Mouse (Mus musculus): ENCODE data around the gene Slc4a10. TPM values are rescaled to one million over a fixed set of nuclear protein-coding genes. Genes with fewer than 3 reads are reported as not detected.
"Not testable (repeated sequence)": the region's sequence is repeated elsewhere in the genome, so short reads cannot be mapped to it uniquely, and the experiment has no call there.

Slc4a10 gene
- polyA plus RNA-seq (2017; shearing (Covaris generic)), result 1 to 10 TPM; 1.3 to 1.7 TPM

DNA sequence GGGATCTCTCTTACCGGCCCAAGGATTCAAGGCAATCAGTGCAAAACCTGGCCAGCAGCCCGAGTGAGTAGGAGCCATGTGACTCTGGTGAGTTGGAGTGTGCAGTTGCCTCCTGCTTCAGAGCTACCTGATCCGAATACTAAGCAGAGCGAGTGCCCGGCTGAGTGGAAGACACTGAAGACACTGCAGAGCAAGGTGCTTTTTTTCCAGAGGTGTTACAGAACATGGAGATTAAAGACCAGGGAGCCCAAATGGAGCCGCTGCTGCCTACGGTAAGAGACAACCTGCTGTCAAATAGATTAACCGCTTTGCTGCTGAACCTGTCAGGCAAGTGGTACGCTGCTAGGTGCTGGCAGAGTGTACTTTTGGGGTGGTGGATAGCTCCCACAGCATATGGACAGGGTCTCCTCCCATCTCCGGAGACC is at the start of gene Slc4a10:
TSS of gene Slc4a10 (plus strand) at position 42 of the 425 bp plus-strand sequence.
- ATAC-seq, result no peak

DNA sequence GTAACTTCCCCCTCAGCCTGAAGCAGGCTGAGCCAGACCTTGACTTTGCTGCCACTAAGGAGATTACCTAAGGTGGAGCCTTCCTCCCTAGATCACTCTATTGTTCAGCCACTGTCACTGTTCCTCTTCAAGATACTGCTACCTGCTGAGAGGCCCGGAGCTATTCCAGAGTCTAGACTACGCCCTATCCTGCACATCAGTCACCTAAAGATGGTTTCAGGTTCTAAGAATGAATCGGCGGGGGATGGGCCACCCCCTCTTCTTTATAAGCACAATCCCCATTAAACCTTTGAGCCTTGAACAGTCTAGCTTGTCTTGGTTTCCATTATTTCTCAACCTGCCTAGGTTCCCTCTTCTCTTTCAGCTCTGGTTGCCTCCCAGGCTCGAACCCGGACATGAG is 45.0 kb upstream of the Slc4a10 start:
- not testable (repeated sequence) for ATAC-seq

DNA sequence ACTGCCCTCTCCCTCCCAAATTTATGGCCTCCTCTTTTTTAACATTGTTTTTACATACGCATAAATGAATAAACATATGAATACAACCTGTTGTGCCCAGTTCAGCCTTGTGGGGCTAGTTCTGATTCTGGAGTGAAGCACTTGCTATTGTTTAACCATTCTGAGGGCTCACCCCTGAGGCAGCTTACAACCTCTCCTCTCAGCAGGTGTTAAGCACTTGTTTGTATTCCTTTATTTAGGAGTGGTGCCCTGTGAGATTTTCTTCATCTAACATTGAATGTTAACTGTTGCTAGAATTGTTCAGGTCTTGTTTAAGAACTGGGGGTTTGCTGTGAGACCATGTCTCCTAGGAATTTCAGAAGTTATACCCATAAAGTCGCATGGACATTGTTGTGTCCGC is 28.1 kb upstream of the Slc4a10 start:
- no peak for ATAC-seq

DNA sequence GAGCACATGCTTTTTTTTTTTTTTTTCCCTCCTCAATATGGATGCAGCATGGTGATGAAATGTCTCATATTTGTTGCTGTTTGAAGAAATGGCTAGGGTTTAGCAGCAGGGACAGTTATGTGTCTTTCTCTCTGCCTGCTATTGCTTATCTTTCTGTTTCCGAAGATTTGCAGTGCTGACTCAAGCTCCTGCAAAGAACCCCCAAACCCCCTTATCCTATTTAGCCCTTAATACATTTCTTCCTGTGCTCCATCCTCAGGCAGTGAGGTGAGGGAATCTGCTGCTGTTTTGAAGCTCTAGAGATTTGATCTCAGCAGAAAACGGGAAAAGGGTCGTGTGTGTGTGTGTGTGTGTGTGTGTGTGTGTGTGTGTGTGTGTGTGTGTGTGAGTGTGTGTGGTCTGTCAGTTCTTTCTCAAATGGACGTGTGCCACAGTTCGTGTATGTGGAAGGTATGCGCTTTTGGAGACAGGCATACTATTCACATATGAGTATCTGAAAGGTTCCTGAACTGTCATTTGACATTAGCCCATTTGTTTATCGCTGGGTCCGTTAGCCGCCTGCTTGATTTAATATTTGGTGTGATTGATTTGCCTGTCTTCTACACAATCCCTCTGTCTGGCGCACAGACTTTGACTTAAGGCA is 720 bp downstream of the Slc4a10 start:
- no peak for ATAC-seq

DNA sequence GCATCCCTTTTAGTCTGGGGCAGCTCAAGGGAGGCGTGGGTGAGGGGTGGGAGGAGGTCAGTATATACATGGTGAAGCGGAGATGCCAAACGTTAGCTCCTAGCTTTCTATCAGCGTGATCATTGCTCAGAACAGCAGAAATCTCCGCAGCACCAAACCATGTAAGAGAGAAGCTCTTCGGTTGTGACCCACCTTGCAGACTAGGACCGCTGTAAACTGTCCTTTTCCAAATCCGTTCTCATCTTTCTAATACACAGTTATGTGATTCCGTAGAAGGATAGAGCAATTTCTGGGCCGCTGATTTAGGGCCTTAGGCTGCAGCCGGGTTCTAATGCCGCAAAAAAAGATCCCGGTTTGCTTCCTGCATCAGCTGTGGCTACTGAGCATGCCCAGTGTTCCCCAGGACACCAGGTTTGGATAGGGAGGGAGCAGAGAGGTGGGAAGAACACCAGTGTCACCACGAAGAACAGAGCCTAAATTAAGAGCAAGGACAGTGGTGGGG is 1.3 kb downstream of the Slc4a10 start:
- no peak for ATAC-seq

DNA sequence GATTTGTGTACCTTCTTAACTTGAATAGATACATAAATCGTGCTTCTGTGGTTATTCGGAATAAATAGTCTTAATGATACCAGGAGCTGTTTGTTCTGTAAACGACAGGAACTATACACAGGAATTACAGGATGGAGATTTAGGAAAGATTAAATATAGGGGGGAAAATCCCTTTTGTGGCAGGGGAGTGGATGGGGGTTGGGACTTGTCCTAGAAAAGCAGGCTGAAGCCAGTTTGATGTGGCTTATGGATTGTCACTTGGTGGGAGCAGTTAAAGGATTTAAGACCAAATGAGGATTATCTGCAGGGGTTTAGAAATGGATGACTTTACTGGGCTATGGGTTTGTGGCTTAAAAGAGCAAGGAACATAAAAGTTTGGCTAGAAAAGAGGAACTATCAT is 1.9 kb downstream of the Slc4a10 start:
- ATAC-seq, result no peak

DNA sequence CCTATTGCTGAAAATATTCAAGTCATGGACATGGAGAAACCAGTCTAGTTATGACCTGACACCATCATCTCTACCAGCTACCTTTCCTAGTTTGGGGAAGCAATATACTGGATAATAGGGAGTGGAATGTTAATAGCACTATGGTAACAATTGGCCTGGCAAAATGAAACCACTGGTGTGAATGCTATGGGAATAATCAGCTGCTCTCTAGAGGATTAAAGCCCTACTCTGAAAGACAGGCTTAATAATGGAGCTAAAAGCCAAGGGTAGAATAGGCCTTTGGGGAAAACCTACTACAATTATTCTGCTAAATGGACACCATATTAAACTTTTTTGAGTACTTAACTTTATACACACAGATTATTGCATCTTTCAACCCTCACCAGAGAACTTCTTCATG is 30.2 kb downstream of the Slc4a10 start:
- no peak for ATAC-seq

DNA sequence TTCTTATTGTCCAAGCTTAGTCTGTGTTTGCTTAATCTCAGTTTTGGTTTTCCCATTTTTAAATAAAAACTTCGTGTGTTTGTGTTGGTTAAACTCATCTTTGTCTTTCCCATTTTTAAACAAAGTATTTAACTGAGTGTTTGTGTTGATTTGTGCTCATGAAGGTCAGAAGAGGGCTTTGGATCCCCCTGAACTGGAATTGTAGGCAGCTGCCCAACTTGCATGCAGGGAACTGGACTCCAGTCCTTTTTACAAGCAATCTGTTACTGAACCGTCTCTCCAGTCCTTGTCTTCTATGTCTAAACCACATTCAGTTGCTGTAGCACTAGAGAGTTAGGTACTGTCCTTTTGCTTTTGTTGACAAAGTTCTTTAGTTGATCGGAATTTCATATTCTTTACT is 41.3 kb downstream of the Slc4a10 start:
- ATAC-seq, result no peak

DNA sequence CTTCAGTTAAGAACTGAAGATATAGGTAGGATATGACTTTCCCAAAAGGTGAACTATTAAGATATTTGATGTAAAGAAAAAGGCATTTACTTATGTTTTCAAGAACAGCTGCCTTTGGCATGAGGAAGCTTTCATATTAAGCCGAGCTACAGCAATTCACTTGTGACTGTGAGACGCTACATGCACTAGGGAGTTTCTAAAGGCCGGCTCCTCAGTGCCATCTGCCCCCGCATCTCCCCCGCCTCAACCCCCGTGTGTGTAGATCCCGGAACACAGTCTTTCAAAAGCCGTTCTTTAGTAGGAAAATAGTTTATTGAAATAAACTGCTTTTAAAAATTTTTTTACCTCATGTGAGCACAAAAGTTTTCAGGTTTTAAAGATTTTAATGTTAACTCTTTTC is 42.5 kb downstream of the Slc4a10 start:
- no peak for ATAC-seq

DNA sequence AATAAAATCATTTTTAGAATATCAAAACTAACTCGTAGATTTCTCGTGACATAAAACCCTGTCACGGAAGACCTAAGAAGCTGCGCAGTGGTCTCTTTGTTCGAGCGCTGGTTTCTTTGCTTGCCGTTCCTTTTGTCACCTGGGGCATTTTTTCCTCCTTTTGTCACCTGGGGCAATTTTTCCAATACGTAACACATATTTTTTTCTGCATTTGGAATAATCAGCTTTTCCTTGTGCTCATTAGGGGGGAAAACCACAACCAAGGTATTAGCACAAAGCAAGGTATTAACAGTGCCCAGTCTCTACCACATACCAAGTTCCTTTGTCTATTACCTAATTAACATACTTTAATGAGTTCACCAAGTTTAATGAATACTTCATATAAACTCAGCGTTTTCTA is 42.9 kb downstream of the Slc4a10 start:
- no peak for ATAC-seq

DNA sequence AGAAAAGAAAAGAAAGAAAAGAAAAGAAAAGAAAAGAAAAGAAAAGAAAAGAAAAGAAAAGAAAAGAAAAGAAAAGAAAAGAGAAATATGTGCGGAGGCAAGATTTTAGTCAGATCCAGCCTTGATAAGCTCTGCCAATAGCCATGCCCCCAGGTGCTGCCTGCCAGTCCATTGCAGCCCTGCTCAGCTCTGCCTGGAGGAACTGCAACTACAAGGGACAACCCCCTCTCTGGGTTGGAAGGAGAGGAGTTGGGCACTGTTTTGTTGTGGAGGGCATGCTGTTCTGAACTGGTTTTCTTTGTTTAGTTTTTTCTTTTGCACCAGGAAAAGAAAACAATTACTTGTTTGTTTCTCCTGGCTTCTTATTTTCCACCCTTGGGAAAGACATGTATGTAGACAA is 54.3 kb downstream of the Slc4a10 start:
- no peak for ATAC-seq

DNA sequence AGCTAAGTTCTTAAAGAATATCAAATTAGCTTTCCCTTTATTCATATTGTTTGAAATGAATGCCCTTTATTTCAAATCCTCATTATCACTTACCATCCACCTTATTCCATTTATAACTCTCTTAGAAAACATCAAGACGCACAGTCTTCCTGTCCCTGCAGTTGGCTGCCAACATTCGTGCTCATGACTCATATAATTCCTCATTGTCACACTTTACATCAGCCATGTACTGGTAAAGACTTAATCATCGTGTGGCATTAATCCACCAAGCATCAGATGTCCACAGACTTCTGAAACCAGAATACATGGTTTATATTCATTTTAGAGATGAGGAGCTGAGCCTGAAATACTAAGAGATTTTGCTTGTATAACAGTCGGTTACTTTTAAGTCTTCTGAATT is 69.1 kb downstream of the Slc4a10 start:
- no peak for ATAC-seq

DNA sequence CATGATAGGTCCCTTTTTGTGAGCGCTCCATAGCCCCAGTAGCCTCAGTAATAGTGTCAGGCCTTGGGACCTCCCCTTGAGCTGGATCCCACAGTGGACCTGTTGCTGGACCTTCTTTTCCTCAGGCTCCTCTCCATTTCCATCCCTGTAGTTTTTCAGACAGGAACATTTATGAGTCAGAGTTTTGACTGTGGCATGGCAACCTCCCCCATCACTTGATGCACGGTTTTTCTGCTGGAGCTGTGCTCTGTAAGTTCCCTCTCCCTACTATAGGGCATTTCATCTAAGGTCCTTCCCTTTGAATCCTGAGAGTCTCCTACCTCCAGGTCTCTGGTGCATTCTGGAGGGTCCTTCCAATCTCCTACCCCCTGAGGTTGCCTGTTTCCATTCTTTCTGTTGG is 83.7 kb downstream of the Slc4a10 start:
- ATAC-seq, result no peak

DNA sequence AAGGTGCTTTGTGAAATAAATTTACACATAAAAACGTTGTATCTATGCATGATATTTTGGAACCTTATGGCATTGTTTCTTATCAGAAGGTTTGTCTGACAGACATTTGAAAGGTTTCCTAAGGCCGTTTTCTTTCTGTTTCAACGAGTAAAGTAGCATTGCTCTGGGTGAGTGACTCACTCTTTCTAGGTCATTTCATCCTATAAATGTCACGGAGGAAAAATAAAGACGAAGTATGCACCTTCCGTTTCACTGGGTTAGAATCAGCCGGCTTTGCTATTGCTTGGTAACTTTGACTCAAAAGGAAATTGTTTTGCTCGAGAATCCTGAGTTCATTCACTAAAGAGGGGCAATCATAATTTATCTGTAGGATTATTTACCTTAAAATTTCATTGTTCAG is 88.6 kb downstream of the Slc4a10 start:
- no peak for ATAC-seq

DNA sequence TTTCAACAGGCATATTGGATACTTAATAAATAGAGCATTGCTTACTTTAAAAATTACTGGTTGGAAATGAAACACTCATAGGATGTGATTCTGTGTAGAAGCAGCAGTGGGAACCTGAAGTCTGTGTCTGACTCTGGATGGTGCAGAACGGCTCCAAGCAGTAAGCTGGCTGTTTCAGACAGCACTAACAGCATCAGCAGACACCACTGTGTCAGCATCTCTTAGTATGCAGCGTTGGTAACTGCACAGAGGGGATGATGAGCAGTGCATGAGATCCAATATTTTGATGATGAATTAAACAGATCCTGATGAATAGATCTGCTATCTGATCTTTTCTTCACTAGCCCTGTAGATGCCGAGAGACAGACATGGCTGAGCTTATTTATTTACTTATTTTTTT is 101.4 kb downstream of the Slc4a10 start:
- no peak for ATAC-seq

DNA sequence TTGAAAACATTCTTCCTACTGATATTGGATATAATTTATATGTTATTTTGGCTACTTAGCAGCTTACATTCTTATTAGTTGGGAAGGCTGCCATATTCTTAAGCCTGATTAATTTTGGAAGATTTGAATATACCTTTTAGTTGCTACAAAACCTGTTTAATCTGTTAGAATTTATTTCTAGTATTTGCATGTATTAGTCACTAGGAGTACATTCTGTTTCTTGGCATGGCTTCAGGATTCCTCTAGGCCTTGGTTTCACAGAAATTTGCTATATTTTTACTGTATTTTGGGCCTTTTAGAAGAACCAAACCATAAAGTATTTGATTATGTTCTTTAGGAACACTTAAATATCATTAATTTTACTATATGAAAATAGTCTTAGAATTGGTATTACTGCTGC is 103.2 kb downstream of the Slc4a10 start:
- ATAC-seq, result no peak

DNA sequence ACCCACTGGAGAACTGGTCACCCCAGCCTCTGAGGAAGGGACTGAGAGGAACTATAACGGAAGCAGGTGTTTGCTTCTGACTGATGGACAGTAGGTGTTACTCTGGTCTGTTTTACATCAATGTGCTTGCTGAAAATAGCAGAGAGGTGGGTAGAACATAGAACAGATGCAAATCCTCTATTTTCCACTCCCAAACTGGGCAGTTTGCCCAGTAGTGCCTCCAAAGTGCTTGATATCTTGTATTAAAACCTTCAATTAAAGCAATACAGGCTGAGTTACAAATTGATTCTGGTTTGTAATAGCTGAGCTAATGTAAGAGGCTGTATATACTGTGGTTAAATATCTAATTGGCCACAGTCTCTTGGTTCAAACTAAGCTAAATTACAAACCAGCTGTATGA is 104.6 kb downstream of the Slc4a10 start:
- no peak for ATAC-seq

DNA sequence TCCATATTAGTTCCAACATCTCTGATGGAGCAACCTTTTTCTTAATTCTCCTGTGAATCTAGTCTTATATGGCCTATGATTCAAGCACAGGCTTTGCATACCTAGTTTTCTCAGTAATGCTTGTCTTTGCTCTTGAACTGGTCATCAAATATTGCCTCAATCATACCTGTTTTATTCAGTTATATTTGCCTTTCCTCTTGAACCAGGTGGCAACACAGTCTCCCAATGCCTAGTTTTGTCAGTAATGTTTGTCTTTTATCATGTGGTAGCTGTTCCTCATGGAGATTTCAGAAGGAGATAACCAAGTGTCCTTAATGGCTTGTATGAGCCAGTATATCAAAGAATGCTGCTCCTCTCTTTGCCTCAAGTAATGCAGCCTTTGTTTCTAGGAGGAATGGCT is 163.8 kb downstream of the Slc4a10 start:
- ATAC-seq, result no peak

DNA sequence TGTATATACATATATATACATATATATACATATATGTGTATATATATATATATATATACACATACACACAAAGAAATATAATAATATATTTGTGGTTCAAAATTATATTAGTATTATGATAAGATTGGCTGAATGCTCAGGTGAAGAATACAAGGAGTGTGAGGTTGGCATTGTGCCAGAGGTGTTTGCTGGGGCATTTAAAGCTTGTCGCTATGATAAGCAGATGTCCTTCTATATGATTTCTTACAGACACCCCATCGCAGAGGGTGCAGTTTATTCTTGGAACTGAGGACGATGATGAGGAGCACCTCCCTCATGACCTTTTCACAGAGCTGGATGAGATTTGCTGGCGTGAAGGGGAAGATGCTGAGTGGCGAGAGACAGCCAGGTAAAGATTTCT is 164.8 kb downstream of the Slc4a10 start:
- ATAC-seq, result no peak

DNA sequence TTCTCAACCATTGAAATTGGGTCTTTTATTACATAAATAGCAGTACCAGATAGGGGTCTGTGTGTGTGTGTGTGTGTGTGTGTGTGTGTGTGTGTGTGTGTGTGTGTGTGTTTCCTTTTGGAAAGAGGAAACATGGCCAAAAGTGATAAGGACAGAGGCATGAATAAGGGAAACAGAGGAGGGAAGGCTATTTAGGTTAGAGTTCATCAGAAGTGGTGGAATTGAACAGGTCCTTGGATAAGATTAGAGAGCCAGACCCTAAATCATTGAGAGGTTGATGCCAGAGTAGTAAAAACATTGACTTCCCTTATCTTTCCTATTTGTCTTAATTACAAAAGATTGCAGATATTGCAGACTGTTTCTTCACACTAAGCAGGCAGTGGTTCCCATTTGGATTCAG is 181.3 kb downstream of the Slc4a10 start:
- ATAC-seq, result no peak

DNA sequence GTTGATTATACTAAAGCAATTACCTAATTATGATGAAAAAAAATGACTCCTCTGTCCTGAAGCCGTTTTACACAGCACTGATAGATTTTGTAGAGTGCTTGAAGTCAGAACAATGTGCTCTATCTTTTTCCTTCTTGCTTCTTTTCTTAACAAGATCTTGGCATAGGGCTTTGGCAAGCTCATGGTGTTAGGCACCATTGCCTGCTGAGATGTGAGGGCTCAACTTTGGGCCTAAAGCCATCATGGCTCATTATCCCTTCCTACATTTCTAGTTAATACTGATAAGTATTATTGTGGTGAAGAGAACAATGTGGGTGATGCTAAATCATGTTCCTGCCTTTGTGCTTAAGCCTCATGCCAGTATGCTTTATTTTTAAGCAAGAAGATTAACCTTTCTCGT is 185.0 kb downstream of the Slc4a10 start:
- ATAC-seq, result no peak

DNA sequence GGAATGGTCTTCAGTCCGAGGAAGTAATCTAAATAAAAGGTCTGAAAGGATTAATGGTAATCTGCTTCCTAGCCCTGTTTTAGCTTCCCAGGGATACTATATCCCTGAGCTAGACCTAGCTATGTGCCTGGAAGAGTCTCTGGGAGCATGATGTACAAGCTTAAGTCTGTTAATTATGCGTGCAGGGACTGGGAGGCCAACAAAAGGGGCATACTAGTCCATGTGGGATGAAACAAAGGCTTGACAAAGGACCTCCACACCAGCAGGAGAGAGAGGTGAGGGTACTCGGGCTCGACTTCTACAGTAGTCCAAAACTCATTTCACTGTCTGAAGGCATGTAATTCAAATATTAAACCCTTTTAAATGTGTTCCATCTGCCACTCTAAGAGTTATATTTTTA is 197.9 kb downstream of the Slc4a10 start:
- ATAC-seq, result no peak

DNA sequence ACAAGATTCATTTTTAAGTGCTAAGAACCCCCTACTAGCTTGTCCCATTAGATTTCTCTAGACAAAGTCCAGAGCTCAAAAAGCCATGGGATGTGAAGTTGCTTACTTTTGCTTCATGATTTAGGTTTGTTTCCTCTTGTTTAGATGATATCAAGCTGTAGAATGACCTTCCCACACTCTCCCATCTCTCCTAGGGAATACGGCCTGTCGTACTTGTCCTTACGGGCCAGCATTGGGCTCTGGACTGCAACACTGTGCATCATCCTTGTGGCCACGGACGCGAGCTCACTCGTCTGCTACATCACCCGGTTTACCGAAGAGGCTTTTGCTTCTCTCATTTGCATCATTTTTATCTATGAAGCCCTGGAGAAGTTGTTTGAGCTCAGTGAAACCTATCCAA is 222.2 kb downstream of the Slc4a10 start:
- no peak for ATAC-seq

DNA sequence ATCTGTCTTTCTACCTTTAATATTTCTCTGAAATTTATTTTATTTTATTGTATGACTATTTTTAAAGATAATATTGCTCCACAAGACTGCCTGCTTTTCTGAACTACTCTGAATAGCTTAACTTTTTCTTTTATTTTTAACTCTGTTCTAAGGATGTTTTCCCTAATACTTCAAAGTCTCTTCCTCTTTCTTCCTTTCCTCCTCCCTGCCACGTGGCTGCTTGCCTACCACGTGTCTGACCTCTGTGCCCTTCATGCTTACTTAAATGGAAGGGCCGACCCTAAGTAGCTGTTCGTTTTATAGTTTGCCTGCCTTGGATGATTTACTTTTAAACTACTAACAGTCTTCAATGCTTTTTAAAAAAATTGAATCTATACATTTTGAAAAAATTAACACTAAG is 225.6 kb downstream of the Slc4a10 start:
- ATAC-seq, result no peak

DNA sequence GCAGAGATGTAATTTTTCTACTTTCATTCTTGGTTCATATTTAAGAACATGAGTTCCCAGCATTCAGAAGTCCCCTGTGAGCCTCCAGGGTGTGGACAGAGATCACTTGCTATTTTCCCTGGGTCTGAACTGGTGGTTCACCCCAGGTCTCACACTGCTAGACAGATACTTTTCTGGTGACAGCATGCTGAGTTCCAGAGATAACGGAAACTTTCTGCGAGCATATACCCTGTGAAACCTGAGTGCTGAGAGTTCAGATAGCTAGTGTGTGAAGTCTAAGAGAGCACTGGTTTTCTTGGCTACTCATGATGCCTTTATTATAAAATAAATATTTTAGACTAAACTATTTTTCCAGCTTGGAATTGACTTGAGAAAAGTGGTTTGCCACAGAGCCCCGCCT is 232.5 kb downstream of the Slc4a10 start:
- no peak for ATAC-seq

Data from activated CD4-positive, CD25-positive, alpha-beta regulatory T cell, adult 4 months (primary cell).